Mouse (Mus musculus) limb, embryonic 11.5 days (tissue): Measurements from ENCODE around the gene Rnaseh2a. TPM values are rescaled to one million over a fixed set of nuclear protein-coding genes. Genes with fewer than 3 reads are reported as not detected.

ENCODE experiments used
- ATAC-seq: fragments of 200-750 bp; cut with Nextera tagmentation; 2 replicates; pipeline ENCODE4 v1.8.0; 2017; ENCODE audit warnings: low read depth; ENCODE audit not compliant: insufficient number of reproducible peaks, low FRiP score, low TSS enrichment
- DNase-seq: peaks from one replicate; pipeline ENCODE4 v3.0.0-alpha.2; 2015; ENCODE audit warnings: low spot score
- H3K27ac ChIP-seq: fragments of 300-500 bp; sonication (generic); replicated peaks from 2 replicates; pipeline ENCODE4 v1.5.1; 2014; ENCODE audit warnings: low read depth, mild to moderate bottlenecking, low read length
- H3K27me3 ChIP-seq: fragments of 300-500 bp; sonication (generic); 2 replicates; pipeline ENCODE4 v1.6.1; 2014; ENCODE audit warnings: mild to moderate bottlenecking, low read length, mixed read lengths; ENCODE audit not compliant: control insufficient read depth, insufficient read depth
- H3K36me3 ChIP-seq: fragments of 300-500 bp; sonication (generic); 2 replicates; pipeline ENCODE4 v1.6.1; 2014; ENCODE audit warnings: mild to moderate bottlenecking, low read length, moderate library complexity, mixed read lengths; ENCODE audit not compliant: control insufficient read depth, insufficient read depth
- H3K4me1 ChIP-seq: fragments of 300-500 bp; sonication (generic); 2 replicates; pipeline ENCODE4 v1.6.1; 2014; ENCODE audit warnings: low read length, mixed read lengths; ENCODE audit not compliant: control insufficient read depth, insufficient read depth
- H3K4me2 ChIP-seq: fragments of 300-500 bp; sonication (generic); 2 replicates; pipeline ENCODE4 v1.6.1; 2014; ENCODE audit warnings: low read depth, mild to moderate bottlenecking, moderate library complexity; ENCODE audit not compliant: severe bottlenecking
- H3K4me3 ChIP-seq: fragments of 300-500 bp; sonication (generic); 2 replicates; pipeline ENCODE4 v1.5.1; 2014; ENCODE audit warnings: low read depth, low read length
- H3K9ac ChIP-seq: fragments of 300-500 bp; sonication (generic); 2 replicates; pipeline ENCODE4 v1.6.1; 2014; ENCODE audit warnings: mild to moderate bottlenecking, low read length
- H3K9me3 ChIP-seq: fragments of 300-500 bp; sonication (generic); 2 replicates; pipeline ENCODE4 v1.6.1; 2016; ENCODE audit warnings: low read length; ENCODE audit not compliant: control insufficient read depth
- WGBS: fragments of 180-500 bp; shearing (Covaris S2); extraction: QIAGEN DNeasy Blood & Tissue Kit; methylation state at CpG from one replicate; pipeline ENCODE4 v1.1.7; 2014; 5-methylcytosine and 5-hydroxymethylcytosine counted together
- polyA plus RNA-seq: library from polyadenylated mRNA; unstranded; fragments of >200 nt; fragmentation: Nextera tagmentation; extraction: Ambion mirVana; gene quantifications from 2 replicates; pipeline ENCODE4 v1.2.1, GENCODE M21; 2014

Rnaseh2a gene
- polyA plus RNA-seq, 1 experiment from 2014 or later = 133 TPM

DNA sequence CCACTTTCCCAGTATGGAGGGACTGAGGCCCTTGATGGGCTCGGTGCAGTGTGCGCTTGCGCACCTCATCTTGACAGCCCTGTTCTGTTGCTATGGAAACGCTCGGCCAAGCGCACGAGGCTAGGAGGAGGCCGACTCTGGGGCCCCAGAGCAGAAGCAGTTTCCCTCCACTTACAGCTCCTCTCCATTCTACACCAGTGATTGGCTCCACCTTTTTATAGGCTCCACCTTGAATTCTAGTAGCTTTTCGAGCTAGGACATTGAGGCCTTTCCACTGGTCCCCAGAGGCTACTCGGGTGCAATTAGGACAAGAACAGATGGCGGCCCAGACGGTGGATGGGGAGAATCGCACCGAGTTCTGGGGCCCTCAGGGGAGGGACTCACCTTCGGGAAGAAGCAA, 34.7 kb downstream of the Rnaseh2a start:
- peak overlapping the region; percentile 24 for H3K4me2 ChIP-seq
- no peaks in the 10 kb centered on the region for H3K36me3 ChIP-seq
- H3K4me3 ChIP-seq = no peak overlapping the region
- H3K9ac ChIP-seq = no peak overlapping the region
- 1% methylated on average over 15 of the region's 15 CpGs for WGBS
- H3K27ac ChIP-seq = no peak overlapping the region
- peaks cover 16% of the 10 kb centered on the region for H3K4me1 ChIP-seq
- H3K27me3 ChIP-seq = peaks cover 47% of the 10 kb centered on the region
- no peaks in the 10 kb centered on the region; the same call in 1 of the 2 replicates for H3K9me3 ChIP-seq
- DNase-seq (peak; percentile 70), ATAC-seq (peak; percentile 48; the same call in 1 of the 2 replicates)

DNA sequence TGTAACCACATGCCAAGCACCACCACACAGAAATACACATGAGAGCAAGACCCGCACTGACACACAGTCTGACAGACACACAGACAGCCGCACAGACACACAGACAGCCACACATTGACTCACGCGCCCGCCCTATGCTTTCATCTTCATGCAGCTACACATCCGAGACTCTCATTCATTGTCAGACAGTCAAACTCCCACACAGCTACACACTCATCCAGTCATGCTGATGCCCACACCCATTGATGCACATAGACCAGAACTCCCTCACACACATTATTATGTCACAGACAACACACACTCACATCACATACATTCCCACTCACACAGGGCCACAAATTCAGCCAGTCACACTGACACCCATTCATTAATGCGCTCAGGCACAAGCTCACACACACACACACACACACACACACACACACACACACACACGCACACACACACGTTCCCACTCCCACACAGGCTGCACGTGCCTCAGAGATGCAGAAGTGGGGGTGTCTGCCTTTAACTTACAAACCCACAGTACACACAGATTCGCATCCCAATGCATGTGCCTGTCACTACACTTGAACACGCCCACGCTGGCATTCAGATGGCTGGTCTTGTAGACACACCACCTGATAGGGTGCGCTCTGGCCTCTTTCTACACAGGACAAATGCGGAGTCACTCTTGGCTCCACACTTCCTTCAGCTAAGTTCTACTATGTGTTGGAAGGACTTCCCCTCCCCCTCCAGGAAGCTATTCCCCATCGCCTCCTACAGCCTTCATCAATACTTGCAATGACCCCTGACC, 35.6 kb downstream of the Rnaseh2a start:
- H3K4me1 ChIP-seq = peaks cover 16% of the 10 kb centered on the region
- H3K27me3 ChIP-seq = peaks cover 52% of the 10 kb centered on the region
- H3K4me2 ChIP-seq = no peak overlapping the region

DNA sequence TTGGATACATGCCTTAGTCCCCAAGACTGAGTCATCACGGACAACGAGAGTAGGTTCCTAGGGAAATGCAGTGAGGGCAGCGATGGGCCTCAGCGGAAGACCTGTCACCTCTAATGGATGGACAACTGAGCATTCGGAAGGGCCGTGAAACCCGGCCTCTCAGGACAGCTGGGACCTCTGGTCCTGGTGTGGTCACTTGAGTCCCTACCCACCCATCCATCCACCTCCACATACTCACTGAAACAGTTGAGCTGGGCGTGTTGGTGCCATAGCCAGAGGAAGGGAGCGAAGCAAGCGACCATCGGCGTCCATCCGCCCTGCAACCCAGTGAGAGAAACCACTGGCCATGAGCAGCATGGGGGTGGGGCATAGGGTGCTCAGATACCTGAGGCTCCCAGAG, 39.0 kb downstream of the Rnaseh2a start:
- Histone ChIP-seq H3K9me3 (no peaks in the 10 kb centered on the region), H3K27ac (no peak overlapping the region), H3K27me3 (peaks cover 27% of the 10 kb centered on the region), H3K4me1 (peaks cover 10% of the 10 kb centered on the region), H3K36me3 (no peaks in the 10 kb centered on the region), H3K4me3 (no peak overlapping the region), H3K4me2 (no peak overlapping the region), H3K9ac (no peak overlapping the region)
- no peak for DNase-seq
- WGBS = 88% methylated on average over 13 of the region's 13 CpGs
- ATAC-seq = no peak

More for the DNA sequence above, 35.6 kb downstream of the Rnaseh2a start:
- 83% methylated on average over 16 of the region's 16 CpGs for WGBS
- Histone ChIP-seq H3K27ac (no peak overlapping the region), H3K9me3 (no peaks in the 10 kb centered on the region; the same call in 1 of the 2 replicates), H3K4me3 (no peak overlapping the region), H3K9ac (no peak overlapping the region), H3K36me3 (no peaks in the 10 kb centered on the region)
- no peak for ATAC-seq
- DNase-seq = no peak

DNA sequence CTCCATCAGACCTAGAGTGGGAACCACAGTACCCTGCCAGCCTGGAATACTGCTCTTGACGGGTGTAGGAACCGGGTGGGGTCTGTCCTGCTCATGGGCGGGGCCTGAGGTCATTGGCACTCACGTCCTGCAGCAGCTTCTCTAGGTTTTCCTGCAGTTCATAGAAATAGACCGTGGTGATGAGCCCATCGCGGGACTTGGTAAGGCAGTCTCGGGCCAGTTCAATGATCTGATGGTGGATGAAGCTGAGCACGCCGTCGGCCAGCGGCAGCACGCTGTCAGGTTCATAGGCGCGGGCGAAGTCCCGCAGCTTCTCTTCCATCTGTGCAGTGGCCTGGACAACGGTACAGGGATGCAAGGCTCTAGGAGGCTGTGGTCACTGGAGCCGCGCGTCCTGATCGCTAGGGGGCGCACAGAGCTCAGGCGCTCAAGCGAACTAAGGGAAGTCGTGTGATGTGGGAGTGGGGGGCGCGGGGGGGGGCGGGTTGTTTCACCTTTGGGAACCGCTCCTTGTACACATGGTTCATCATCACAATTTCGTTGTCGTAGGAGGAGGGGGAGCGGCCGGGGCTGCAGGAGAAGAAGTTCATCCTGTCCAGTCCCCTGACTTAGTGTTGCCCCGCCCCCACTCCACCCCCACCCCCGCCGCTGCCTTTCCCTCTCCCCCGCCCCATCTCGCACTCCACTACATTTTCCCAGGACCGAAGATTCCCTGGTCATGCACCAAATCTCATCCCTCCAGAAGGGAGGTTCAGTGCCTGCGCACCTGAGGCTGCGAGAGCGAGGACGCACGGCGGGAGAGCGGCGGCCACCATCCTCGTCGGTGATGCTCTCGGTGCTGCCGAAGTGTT, 40.9 kb downstream of the Rnaseh2a start:
- H3K9ac ChIP-seq = no peak overlapping the region
- DNase-seq (peak; percentile 86), ATAC-seq (peak; percentile 65)
- H3K4me2 ChIP-seq = peak overlapping the region; percentile 61
- H3K4me1 ChIP-seq = 0 out of 2 replicates have a peak, but pooled peaks cover 2% of the 10 kb centered on the region
- peaks cover 18% of the 10 kb centered on the region; the same call in 1 of the 2 replicates for H3K27me3 ChIP-seq
- 3% methylated on average over 43 of the region's 52 CpGs for WGBS
- H3K36me3 ChIP-seq = no peaks in the 10 kb centered on the region
- H3K9me3 ChIP-seq = no peaks in the 10 kb centered on the region
- no peak overlapping the region for H3K27ac ChIP-seq
- H3K4me3 ChIP-seq = peak overlapping the region; percentile 25

DNA sequence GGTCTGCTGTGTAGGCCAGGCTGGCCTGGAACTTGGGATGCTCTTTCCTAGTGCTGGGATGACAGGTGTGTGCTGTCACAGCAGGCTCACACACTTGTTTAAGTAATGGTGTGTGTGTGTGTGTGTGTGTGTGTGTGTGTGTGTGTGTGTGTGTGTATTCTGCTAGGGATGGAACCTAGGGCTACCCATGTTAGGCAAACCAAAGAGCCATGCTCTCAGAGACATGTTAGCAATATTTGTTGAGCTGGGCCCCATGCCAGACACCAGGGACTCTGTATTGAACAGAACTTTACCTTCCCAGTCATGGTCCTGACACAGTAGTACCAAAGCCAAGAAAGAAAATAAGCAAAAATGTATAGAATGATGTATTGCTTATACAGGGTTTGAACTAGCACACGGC, 42.1 kb downstream of the Rnaseh2a start:
- Histone ChIP-seq H3K36me3 (no peaks in the 10 kb centered on the region), H3K4me3 (no peak overlapping the region), H3K9me3 (no peaks in the 10 kb centered on the region), H3K9ac (no peak overlapping the region), H3K4me1 (0 out of 2 replicates have a peak, but pooled peaks cover 2% of the 10 kb centered on the region), H3K27ac (no peak overlapping the region), H3K27me3 (peaks cover 16% of the 10 kb centered on the region; the same call in 1 of the 2 replicates), H3K4me2 (no peak overlapping the region)
- ATAC-seq (no peak), DNase-seq (no peak)
- WGBS = 78% methylated on average over 1 of the region's 1 CpGs

DNA sequence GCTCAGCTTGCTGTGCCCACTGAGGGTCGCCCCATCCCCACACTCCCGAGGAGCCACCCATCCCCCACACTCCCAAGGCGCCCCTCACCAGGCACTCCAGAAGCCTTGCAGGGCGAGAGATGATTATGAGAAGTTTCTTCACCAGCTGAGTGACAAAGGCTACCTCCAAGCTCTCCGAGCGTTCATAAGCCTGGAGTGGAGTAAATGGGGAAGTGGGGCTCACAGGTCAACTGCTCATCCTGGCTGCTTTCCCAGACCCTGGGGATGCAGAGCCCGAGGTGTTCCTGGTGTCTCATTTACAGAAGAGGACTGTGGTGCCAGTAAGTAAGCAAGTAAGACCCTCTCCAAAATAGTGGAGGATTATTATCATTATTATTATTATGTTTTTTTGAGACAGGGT, 44.0 kb downstream of the Rnaseh2a start:
- Histone ChIP-seq H3K4me1 (0 out of 2 replicates have a peak, but pooled peaks cover 2% of the 10 kb centered on the region), H3K27me3 (peaks cover 14% of the 10 kb centered on the region; the same call in 1 of the 2 replicates), H3K4me2 (no peak overlapping the region), H3K9me3 (no peaks in the 10 kb centered on the region), H3K27ac (no peak overlapping the region), H3K9ac (no peak overlapping the region), H3K4me3 (no peak overlapping the region), H3K36me3 (no peaks in the 10 kb centered on the region)
- ATAC-seq (no peak), DNase-seq (no peak)
- WGBS = 69% methylated on average over 7 of the region's 7 CpGs

DNA sequence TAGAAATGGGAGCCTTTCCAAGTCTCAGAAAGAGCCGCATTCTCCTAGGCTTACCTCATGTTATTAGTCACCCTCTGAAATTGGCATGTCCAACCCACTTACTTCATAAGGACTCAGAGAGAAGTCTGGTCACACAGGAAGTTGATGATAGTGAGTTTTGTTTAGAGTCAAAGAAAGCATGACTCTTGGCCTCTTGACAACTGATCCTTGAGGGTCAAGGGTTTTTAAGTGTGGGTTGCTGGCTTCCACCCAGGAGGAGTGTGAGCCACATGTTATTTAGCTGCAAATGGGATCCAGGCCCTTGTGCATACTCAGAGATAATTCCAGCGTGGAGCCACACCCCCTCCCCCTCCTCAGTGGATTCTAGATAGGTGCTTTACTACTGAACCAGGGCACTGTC, 48.0 kb downstream of the Rnaseh2a start:
- H3K27ac ChIP-seq = no peak overlapping the region
- no peaks in the 10 kb centered on the region for H3K9me3 ChIP-seq
- H3K4me2 ChIP-seq = no peak overlapping the region
- ATAC-seq (no peak), DNase-seq (no peak)
- H3K9ac ChIP-seq = no peak overlapping the region
- H3K4me3 ChIP-seq = no peak overlapping the region
- no peaks in the 10 kb centered on the region for H3K4me1 ChIP-seq
- H3K27me3 ChIP-seq = peaks cover 12% of the 10 kb centered on the region
- no peaks in the 10 kb centered on the region for H3K36me3 ChIP-seq
- 87% methylated on average over 2 of the region's 2 CpGs for WGBS

DNA sequence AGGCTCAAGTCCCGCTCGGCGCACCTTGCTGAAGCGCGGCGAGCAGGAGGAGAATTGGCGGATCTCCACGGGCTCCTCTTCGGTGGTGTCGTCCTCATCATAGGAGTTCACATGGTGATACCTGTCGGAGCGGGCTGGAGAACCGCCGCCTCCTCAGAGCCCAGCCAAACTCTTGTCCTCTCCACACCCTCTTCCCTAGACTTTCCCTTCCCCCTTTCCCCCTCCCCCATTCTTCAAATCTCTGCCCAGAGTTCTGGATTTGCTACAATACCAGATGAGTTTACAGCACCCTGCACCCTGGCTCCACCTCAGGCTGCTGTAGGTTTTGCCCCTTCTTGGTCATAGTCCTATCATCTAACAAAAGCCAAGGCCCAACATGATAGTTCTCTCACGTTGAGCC, 50.9 kb downstream of the Rnaseh2a start:
- no peak overlapping the region for H3K27ac ChIP-seq
- ATAC-seq = no peak
- H3K9ac ChIP-seq = no peak overlapping the region
- DNase-seq = no peak
- H3K36me3 ChIP-seq = no peaks in the 10 kb centered on the region
- no peaks in the 10 kb centered on the region for H3K4me1 ChIP-seq
- no peak overlapping the region for H3K4me3 ChIP-seq
- 88% methylated on average over 15 of the region's 15 CpGs for WGBS
- no peak overlapping the region for H3K4me2 ChIP-seq
- peaks cover 18% of the 10 kb centered on the region for H3K27me3 ChIP-seq
- H3K9me3 ChIP-seq = no peaks in the 10 kb centered on the region
